Mouse (Mus musculus): Measurements from ENCODE around the gene 1110008P14Rik.
A peak's percentile ranks its signal among the peaks of the same experiment; 100 is the strongest.
"Not testable (repeated sequence)": the region's sequence is repeated elsewhere in the genome, so short reads cannot be mapped to it uniquely, and the experiment has no call there.

The 1110008P14Rik gene

DNA sequence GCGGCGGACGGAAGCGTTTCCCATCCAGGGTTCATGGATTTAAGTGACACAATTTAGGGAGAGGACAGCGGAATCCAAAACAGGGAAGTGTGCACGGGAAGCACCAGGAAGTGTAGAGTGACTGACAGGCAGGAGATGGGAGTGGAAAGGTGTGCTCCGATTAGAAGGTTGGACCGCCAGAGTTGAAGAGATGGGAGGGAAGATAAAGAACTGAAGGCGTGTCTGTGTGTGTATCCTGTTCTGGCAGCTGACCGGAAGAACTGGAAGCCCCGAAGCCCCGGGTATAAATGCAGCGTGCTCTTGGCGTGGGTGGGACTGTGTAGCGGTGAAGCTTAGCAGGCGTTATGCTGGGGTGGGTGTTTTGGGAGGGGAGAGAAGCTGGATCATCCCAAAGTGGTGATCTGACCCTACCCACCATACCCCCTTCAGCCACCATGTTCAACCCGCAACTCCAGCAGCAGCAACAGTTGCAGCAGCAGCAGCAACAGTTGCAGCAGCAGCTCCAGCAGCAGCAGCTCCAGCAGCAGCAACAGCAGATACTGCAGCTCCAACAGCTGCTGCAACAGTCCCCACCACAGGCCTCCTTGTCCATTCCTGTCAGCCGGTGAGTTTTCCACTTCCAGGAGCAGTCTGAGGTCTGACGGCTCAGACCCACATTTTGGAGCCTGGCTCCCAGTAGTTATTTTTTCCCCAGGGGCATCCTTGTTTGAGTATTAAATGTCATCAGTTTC is 18.2 kb downstream of the 1110008P14Rik start:
- DNase-seq (ENCODE audit: low read depth) = peak; percentile 70

DNA sequence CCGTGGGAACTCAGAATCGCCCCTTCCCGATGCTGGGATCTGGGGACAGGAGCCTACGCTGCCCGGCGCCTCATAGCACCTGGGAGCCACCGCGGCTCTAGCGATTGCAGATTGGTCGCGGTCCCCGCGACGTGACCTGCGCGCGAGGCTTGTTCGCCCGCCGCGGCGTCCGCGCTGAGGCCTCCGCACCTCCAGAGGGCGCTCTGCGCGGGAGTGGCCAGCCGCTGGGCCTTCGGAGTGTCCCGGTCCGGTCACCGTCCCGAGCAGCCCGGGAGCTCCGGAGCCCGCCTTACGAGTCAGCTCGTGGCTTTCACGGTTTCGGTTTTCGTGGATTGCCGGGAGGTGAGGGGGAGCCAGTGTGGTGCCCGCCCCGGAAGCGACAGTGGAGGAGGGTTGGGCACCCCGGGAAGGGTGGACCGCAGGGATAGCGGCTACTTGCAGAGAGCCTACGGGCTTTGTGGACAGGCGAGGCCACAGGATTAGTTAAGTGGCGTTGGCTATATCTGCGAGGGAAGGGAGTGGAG is 18.9 kb downstream of the 1110008P14Rik start:
- peak; percentile 91 for DNase-seq (ENCODE audit: low read depth)

DNA sequence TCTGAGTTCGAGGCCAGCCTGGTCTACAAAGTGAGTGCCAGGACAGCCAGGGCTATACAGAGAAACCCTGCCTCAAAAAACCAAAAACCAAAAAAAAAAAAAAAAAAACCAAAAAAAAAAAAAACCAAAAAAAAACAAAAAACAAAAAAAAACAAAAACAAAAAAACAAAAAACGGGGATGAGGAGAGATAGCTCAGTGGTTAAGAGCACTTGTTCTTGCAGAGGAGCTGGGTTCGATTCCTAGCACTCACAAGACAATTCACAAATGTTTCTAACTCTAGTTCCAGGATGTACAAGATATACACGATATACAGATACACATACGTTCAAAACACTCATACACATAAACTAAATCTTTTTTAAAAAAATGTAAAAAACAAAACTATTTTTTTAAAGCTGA is 19.5 kb downstream of the 1110008P14Rik start:
- not testable (repeated sequence) for DNase-seq (ENCODE audit: low read depth)

DNA sequence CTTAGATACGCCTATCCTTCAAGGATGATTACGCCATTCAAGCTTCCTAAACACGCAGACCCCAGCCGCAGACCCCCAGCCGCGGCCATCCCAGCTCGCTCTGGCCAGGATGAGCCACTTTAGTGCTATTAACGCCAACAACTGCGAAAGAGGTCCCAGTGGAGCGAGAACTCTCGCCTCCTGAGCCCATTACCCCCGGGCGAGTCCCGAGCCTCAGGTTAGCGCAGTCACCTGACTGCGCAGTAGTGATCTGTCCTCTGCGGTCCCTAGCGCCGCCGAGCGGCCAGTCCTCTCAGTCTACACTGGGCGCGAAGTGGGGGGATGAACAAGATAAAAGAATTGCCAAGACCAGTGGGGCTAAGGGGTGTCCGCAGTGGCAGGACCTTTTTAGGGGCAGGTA is 20.3 kb downstream of the 1110008P14Rik start:
- peak; percentile 76 for DNase-seq (ENCODE audit: low read depth)

DNA sequence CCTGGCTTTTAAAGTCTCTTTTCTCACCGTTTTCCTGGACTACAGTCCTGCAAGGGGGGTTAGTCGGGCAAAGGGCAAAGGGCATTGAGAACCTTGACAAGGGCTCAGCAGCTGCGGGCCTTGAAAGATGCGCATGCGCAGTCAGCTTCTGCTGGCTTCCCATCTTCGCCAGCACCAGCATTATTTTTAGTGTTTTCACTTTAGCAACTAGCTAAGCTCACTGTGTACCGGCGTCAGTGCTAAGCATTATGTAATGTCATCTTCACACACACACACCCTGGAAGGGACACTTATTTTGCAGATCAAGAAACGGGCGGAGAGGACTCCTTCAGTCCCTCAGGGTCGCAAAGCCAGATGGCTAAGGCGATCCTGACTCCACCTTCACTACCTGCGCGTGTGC is 21.0 kb downstream of the 1110008P14Rik start:
- DNase-seq (ENCODE audit: low read depth) = peak; percentile 82

DNA sequence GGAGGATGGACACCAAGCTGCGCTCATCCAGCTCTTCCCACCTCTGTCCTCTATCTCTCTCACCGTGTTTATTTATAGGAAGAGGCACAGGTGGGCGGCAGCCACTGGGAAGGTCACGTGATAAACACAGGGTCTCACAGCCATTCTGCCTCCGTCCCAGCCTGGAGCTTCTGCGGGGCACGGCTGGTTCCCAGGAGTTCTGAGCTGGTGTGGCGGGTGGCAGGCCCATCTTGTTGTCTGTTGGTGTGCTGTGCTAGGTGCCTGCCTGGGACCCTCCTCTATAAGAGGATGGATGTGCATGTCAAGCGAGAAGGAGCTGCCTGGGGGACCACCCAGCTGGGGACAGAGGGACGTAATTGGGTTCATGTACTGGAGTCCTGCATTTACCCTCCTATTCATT is 23.4 kb downstream of the 1110008P14Rik start:
- DNase-seq (ENCODE audit: low read depth) = no peak

DNA sequence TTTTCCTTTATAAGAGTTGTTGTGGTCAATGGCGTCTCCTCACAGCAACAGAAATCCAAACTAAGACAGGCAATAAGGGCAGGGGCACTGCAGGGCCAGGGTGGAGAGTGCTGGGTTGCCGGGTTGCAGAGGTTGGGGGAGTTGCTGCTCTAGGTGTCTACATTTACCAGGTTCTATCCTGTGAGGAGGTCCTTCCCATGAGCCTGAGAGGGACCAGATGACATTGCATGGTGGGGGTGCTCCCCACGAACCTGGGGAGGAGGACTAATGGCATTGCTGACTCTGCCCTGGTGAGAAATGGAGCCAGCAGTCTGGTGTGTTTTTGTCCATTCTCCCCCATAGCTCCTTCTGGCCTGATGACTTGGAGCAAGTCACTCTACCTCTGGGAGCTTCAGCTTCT is 24.0 kb downstream of the 1110008P14Rik start:
- no peak for DNase-seq (ENCODE audit: low read depth)

DNA sequence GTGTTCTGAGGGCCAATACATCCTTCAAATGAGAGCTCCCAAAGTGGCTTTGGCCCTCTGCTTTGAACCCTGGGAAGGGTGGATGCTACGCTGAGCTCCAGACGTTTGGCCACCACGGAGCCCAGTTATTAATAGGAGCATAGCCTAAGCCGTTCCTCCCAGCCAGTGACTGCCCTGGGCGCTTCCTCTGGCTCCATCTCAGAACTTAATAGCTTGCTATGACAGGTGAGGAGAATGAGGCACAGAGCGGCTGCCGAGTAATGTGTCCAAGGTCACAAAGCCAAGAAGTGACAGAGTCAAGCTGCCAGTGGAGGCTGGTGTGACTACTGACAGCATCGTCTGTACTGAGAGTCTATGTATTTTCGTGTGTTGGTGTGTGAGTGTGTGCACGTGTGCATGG is 25.5 kb downstream of the 1110008P14Rik start:
- DNase-seq (ENCODE audit: low read depth) = no peak

DNA sequence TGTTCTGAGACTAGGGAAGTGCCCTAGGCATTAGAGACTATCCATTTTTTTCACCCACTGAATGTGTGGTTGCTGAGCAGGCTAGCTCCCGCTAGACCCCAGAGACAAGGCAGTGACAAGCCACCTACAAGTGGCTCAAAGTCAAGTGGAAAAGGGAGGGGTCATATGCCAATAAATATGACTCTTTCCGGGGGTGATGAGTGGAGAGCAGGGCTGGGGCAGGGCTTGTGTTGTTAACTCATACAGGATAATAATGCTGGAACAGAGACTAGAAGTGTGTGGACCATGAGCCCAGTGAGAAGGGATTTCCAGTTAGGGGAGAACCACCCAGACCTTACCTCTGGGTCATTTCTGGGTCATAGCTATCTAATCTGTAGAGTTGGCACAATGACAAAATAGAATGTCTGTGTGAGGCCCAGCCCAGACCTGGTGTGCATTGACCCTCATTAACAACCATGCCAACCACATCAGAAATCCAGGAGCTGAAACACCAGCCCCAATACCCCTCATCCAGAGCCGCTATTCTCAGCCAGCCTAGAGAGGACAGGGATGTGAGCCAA is 27.3 kb downstream of the 1110008P14Rik start:
- no peak for DNase-seq (ENCODE audit: low read depth)

DNA sequence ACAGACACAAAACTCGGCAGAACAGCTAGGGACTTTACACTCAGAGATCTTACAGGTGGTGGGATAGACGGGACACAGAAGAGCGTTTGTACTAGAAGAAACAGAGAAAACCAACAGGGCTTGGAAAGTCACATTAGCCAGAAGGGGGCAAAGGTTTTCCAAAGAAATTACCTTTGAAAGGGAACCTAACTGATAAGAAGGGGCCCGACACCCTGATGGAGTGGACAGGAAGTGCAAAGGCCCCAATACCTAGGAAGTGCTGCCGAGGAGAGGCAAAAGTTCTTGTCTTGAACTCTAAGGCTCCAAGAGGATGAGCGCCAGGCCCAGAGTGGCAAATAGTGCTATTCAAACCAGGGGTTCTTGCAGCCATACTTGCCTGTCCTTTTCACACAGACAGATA is 27.9 kb downstream of the 1110008P14Rik start:
- DNase-seq (ENCODE audit: low read depth) = no peak

DNA sequence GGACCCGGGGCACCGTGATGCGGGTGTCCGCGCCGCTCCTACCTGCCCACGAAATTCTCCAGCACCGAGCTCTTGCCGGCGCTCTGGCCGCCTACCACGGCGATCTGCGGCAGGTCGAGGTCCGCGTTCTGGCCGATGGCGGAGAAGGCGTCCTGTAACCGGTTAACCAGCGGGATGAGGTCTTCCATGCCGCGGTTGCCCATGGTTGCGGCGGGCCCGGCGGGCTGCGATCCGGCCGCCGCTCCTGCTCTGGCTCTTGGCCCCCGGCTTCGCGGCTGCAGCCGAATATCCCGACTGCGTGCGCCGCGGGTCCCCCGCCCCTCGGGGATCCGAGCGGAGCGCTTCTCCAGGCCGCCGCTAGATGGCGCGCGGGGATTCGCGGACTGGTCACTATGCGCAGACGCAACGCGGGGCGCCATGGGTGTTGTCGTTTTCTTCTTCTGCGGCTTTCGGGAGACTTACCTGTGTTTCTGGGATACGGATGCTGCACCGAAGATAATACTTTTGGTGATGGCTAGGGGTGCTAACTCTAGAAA is 28.7 kb downstream of the 1110008P14Rik start, which contains the start of gene Dnm1:
TSS of gene Dnm1 (minus strand) at position 332 of the 536 bp plus-strand sequence.
- peak; percentile 89 for DNase-seq (ENCODE audit: low read depth)

DNA sequence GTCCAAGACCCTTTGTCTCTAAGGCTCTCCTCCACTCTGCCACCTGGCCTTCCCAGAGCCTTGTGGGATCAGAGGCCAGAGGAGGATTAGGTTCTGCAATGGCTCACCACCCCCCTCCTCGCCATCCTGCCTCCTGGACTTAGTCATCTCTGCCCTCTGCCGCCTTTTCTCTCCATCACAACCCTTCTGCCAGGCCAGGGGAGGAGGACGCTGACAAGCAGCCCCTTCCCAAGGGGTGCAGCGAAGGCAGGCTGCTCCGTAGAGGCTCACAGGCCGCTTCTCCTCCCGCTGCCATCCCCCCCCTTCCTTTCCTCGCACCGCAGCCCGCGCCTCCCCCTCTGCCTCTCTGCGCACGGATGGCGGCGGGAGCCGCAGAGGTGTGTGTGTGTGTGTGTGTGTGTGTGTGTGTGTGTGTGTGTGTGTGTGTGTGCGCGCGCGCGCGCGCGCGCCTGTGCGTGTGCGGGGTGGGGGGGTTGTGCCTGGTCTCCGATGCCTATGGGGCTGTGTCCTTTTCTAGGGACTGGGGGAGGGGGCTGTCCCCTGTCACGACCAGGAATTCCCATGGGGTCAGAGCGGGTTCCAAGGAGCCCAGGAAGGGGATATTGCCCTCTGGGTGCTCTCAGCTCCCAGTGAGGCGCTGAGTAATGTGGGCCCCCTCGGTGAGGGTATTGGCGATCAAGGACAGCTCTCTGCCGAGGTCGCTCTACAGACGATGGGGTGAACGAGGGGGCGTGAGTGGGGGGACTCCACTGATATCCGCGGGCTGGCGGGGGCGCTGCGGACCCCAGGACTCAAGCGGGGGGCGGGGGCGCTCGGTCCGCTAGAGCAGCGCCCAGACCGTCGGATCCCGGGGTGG is 29.4 kb downstream of the 1110008P14Rik start, which contains the start of gene Ciz1:
TSS of gene Ciz1 (plus strand) at position 177 of the 856 bp plus-strand sequence.
- peak; percentile 56 for DNase-seq (ENCODE audit: low read depth)

DNA sequence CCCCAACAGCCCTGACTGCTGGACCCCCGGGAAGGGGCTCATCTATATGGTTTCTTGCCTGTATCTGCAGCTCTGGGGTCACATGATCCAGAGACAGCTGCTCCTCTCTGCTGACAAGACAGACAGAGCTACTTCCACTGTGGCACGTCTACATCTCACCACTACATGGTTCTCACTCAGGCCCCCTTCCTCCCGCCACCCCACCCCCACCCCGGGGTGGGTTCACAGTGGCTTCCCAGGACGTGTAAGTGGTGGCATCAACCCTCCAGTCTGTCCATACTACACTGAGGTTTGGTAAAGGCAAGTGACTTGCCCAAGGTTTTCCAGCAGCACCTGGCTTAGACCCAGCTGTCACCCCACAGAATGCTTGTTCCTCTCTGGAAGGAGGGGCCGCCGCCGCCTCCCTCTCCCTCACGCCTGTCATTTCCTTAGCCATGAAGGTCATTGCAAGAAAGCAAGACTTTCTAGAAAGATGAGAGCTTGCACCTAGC is 30.2 kb downstream of the 1110008P14Rik start:
- peak; percentile 37 for DNase-seq (ENCODE audit: low read depth)

DNA sequence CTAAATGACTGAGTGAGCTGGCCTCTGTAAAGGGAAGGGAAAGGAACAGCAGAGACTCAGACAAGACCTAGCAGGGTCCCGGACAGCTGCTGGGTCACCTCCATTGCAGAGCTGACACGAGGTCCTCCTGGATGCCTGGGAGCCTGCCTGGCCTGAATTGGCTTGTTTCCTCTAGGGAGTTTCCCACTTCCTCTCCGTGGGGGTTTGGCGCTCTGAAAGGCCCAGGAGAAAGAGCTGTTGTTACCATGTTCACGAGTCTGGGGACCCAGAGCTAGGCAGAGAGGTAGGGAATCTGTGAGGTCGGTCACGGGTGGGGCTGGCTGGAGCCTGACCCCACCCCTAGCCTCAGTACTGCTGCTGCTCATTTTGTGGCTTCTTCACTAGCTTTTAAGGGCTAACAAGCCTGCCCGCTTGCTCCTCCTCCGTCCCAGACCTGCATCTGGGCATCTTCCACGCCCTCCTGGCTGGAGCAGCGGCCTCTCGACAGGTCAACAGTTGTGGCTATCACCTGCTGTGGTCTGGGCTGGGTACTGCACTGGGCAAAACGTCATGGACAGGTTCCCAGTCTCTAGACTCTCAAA is 31.2 kb downstream of the 1110008P14Rik start:
- no peak for DNase-seq (ENCODE audit: low read depth)

DNA sequence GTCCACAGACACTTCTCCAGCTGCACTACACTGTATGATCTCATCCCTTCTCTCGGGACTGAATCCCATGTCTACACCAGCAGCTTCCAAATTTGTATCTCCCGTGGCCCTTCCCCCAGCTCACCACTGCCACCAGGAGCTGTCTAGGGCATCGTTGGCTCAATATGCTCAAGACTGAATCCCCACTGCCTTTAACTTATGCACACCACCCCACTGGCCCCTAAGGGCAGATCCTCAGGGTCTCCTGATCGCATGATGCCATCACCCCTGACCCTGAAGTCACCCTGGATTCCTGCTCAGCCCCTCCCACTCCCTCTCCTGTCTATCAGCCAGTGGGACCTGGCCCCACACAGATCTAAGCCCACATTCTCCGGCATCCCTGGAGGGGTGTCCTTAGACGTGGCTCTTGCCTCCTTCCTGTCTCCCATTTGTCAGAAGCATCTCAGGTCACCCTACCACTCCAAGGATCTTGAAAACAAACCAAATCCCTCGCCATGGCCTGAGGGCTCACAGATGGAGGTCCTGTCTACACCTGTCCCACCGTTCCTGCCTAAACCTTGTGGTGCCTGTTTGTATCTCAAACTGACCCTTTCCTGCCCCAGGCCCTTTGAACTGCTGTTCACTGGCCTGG is 32.0 kb downstream of the 1110008P14Rik start:
- DNase-seq (ENCODE audit: low read depth) = no peak

DNA sequence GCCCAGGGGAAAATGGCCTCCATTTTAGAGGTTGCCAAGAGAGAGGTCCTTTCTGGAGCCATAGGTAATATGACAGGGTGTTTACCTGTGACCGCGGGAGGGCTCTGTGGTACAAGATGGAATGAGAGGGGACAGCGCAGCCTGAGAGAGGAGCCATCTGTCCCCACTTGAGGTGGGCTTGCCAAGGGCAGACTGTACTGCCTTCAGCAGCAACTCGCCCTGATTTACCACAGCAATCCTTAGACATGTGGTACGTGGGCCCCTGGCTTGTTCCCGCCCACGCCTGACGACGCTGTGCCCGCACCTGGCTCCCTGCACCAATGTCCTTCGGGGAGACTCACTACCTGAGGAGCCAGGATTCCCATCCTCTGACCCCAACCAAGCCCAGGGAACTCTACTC is 33.4 kb downstream of the 1110008P14Rik start:
- no peak for DNase-seq (ENCODE audit: low read depth)

DNA sequence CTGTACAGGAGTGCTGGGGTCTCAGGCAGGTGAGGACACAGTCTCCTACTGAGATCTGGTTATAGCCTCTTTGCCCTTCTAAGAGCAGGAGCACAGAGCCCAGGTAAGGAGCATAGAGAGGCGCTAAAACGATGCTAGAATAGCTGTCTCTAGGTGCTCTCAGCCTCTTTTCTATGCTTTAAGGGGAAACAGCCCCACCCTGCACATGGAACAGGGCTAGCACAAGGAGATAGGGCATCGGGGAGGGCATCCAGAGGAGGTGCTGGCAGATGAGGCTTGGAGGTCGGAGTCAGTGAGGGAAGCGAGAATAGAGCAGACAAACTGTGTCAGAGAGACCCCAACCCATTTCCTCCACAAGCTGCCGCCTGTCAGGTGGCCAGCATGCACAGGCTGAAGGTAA is 34.7 kb downstream of the 1110008P14Rik start:
- no peak for DNase-seq (ENCODE audit: low read depth)

DNA sequence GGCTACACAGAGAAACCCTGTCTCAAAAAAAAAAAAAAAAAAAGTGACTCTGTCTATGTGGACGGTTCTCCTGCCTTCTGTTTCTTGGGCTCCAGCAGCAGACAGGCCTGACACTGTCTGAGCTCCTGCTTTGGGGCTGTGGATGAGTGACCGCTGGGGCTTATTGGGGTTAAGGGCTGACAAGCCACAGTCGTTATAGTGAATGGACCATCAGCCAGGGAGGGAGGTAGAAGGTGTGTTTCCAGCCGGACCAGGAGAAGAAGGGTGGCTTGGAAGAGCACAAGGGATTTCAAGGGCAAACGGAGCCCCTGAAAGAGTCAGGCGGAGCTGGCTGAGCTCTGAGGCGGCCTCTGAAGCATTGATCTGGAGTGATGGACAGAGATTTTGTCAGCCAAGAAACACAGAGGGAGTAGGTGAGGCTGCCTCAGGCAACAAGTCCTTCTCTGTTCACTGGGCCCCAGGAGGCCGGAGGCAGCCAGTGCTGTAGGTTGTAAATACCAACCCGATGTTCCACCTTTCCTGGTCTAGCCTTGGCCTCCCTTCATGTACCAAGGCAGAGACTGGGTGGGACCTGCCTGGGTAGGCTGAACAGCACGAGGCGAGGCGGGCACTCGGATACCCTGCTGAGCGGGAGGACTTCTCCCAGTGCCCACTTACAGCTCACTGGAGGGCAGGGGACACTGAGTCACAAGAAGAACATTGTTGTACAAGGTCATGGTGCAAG is 37.0 kb downstream of the 1110008P14Rik start:
- no peak for DNase-seq (ENCODE audit: low read depth)

DNA sequence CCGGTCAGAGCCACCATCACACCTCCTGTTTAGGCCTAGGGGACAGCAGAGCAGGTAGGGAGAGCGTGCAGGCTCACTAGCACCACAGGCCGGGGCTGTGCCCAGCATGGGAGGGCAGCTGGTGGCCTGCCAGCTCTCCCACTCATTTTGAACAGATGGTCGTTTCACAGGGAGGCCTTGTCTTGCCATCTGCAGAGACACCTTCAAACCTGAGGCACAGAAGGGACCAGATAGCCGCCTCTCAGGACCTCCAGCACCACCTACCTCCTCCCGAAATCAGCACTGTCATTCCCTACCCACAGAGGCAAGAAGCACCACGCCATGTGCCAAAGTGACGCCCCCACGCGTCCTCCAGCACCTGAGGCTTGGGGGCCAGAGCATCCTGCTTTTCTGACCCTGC is 37.7 kb downstream of the 1110008P14Rik start:
- no peak for DNase-seq (ENCODE audit: low read depth)

DNA sequence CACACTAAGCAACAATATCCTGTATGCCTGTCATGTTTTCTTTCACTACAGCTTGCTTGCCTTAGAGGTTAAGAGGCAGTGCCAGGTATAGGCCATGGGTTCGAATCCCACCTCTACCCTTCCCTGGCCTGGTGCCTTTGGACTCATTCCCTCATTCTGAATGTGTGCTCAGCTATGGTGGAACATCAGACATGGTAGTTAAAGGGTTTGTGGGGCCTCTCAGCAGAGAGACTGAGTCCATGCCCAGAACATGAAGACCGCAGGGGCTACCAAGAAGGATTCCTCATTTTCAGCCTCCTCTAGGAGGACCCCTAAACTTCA is 38.4 kb downstream of the 1110008P14Rik start:
- no peak for DNase-seq (ENCODE audit: low read depth)

Data from induced T-regulatory cell, adult 2 months (primary cell).